ENCODE assay signal across 8 mouse cellular contexts in the genomic region with DNA sequence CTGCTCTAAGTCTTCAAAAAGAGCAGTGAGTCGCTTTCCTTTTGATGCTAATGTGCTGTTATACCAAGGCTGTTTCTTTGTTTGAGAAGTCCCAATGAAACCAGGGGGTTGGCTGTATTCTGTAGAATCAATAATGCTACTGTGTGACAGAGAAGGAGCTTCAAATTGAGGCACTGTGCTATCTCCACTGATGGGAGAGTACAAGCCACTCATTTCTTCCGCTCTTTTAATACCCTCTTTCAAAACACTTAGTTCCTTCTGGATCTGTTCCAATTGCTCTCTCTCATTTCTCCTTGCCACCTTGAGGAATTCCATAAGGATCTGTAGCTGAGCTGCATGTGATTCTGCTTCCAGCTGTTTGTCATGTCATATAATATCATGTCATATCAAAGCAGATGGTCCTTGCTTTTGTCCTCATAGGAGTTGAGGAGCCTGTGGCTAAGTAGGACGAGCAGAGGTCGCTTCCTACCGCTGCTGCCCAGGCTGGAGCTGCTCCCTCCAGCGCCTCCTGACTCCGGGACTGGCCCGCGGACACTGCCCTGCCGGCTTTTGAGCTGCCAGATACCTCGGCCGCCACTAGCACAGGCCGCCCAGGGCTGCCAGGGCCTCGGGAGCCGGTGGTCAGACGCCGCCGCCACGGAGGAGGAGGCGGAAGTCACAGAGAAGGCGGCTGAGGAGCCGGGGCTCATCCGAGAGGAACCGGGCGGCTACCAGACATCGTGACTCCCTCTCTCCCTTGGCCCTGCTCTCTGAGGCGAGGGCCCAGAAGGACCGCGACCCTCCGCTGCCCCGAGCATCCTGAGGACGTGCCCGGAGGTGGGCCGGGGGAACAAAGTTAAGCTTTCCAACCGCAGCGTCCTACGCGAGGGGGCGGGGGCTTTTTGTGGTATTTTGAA. TPM values are rescaled to one million over a fixed set of nuclear protein-coding genes. Genes with fewer than 3 reads are reported as not detected.
DNase-seq lines count a peak whose midpoint lies in the region; ATAC-seq and TF ChIP-seq lines count a peak whose summit lies in the region.

No protein-coding gene starts in this region.

- peak; percentile 90 for ATAC-seq in common myeloid progenitor, adult 5-6 weeks (replicated peaks; ENCODE audit: low read depth, poor library complexity, severe bottlenecking)
- no peak; the same call in 1 of the 2 replicates for ATAC-seq in heart, postnatal 0 days (ENCODE audit: insufficient read depth, low read depth)
- no peak for ATAC-seq in limb, embryonic 11.5 days (ENCODE audit: insufficient number of reproducible peaks, low FRiP score, low TSS enrichment, low read depth)

- H3K27me3 ChIP-seq in heart, postnatal 0 days (ENCODE audit: control insufficient read depth, insufficient read depth, low read length): 0 out of 2 replicates have a peak, but pooled peaks cover 10% of the 10 kb centered on the region
- H3K27me3 ChIP-seq in limb, embryonic 11.5 days (ENCODE audit: control insufficient read depth, insufficient read depth, low read length): peaks cover 6% of the 10 kb centered on the region; the same call in 1 of the 2 replicates

- no peak for DNase-seq in left cerebral cortex, adult 2 months (ENCODE audit: extremely low spot score in 1 of 2, low spot score in 2 of 2)
- no peak for DNase-seq in left cerebral cortex, adult 18-20 months (ENCODE audit: low spot score in 2 of 2)
- DNase-seq in heart, postnatal 0 days (ENCODE audit: low spot score): no peak
- DNase-seq in limb, embryonic 11.5 days (ENCODE audit: low spot score): peak; percentile 48
- DNase-seq in neural tube, embryonic 10.5 days (ENCODE audit: extremely low spot score, low spot score): peak; percentile 51
- DNase-seq in thymus, postnatal 0 days (ENCODE audit: low spot score): no peak
- no peak for DNase-seq in left cerebral cortex, postnatal 36 days (ENCODE audit: low spot score in 2 of 2)

- peak overlapping the region; percentile 39; the same call in 1 of the 2 replicates for H3K9ac ChIP-seq in heart, postnatal 0 days (replicated peaks; ENCODE audit: low read depth, low read length)
- H3K9ac ChIP-seq in limb, embryonic 11.5 days (ENCODE audit: low read length): peak overlapping the region; percentile 58

- TF ChIP-seq EP300 in heart, postnatal 0 days (IDR thresholded peaks at IDR 0.05; ENCODE audit: low read depth): no peak

- H3K4me2 ChIP-seq in heart, postnatal 0 days (ENCODE audit: low read depth, low read length): peak overlapping the region; percentile 63
- H3K4me2 ChIP-seq in limb, embryonic 11.5 days (ENCODE audit: low read depth, severe bottlenecking): peak overlapping the region; percentile 81

- H3K27ac ChIP-seq in left cerebral cortex, adult 2 months: no peak overlapping the region
- H3K27ac ChIP-seq in heart, postnatal 0 days (ENCODE audit: low read depth): no peak overlapping the region
- H3K27ac ChIP-seq in limb, embryonic 11.5 days (replicated peaks; ENCODE audit: low read depth, low read length): no peak overlapping the region

- H3K36me3 ChIP-seq in heart, postnatal 0 days (replicated peaks; ENCODE audit: control insufficient read depth, insufficient read depth, low read length): no peaks in the 10 kb centered on the region
- H3K36me3 ChIP-seq in limb, embryonic 11.5 days (ENCODE audit: control insufficient read depth, insufficient read depth, low read length): no peaks in the 10 kb centered on the region

- H3K4me1 ChIP-seq in heart, postnatal 0 days (ENCODE audit: control insufficient read depth, insufficient read depth): no peaks in the 10 kb centered on the region
- H3K4me1 ChIP-seq in limb, embryonic 11.5 days (ENCODE audit: control insufficient read depth, insufficient read depth, low read length): no peaks in the 10 kb centered on the region

- 7% methylated on average over 32 of the region's 39 CpGs for WGBS in heart, postnatal 0 days
- WGBS in limb, embryonic 11.5 days: 8% methylated on average over 39 of the region's 39 CpGs

- no peak for TF ChIP-seq CTCF in left cerebral cortex, adult 2 months (IDR thresholded peaks at IDR 0.05)
- TF ChIP-seq CTCF in heart, postnatal 0 days (IDR thresholded peaks at IDR 0.05; ENCODE audit: low read depth): no peak

- intact Hi-C loops in left cerebral cortex, adult 2 months (cut with DNase I): no loop called here
- intact Hi-C loops in left cerebral cortex, postnatal 36 days (cut with DNase I): no loop called here

- peak overlapping the region; percentile 40 for H3K4me3 ChIP-seq in left cerebral cortex, adult 2 months
- H3K4me3 ChIP-seq in heart, postnatal 0 days (ENCODE audit: low read depth, low read length): peak overlapping the region; percentile 38
- H3K4me3 ChIP-seq in limb, embryonic 11.5 days (ENCODE audit: low read depth, low read length): peak overlapping the region; percentile 35

- H3K9me3 ChIP-seq in heart, postnatal 0 days (replicated peaks; ENCODE audit: control insufficient read depth, low read length): no peaks in the 10 kb centered on the region
- H3K9me3 ChIP-seq in limb, embryonic 11.5 days (ENCODE audit: control insufficient read depth, low read length): no peaks in the 10 kb centered on the region

RNA-seq across cellular contexts. Expression of gene Ybx3, which starts 45.1 kb away (rescaled TPM):
- total RNA-seq in left cerebral cortex, adult 2 months (2021): 10 to 100 TPM; 43.5 to 47.6 TPM
- total RNA-seq in left cerebral cortex, adult 18-20 months (2021): 10 to 100 TPM; 43.0 to 44.9 TPM
- total RNA-seq in common myeloid progenitor, adult 5-6 weeks (2017): 642 and 683 TPM in 2 replicates
- 194 and 238 TPM in 2 replicates for total RNA-seq in heart, postnatal 0 days (2014; rRNA removed; ENCODE audit: low replicate concordance)
- polyA plus RNA-seq in heart, postnatal 0 days (2015; fragmentation: Nextera tagmentation; extraction: Ambion mirVana): 54.6 and 61.7 TPM in 2 replicates
- 43.4 and 54.4 TPM in 2 replicates for polyA plus RNA-seq in limb, embryonic 11.5 days (2014; fragmentation: Nextera tagmentation; extraction: Ambion mirVana)
- polyA plus RNA-seq in thymus, postnatal 0 days (2015; fragmentation: Nextera tagmentation; extraction: Ambion mirVana): 39.0 and 47.6 TPM in 2 replicates
- 10 to 100 TPM; 40.9 to 44.5 TPM for total RNA-seq in left cerebral cortex, postnatal 36 days (2021)

RNA-seq across cellular contexts. Expression of gene 5430401F13Rik, which starts 52.8 kb away (rescaled TPM):
- not detected for total RNA-seq in left cerebral cortex, adult 2 months (2021)
- not detected for total RNA-seq in left cerebral cortex, adult 18-20 months (2021)
- total RNA-seq in common myeloid progenitor, adult 5-6 weeks (2017): not detected in 2 replicates
- total RNA-seq in heart, postnatal 0 days (2014; rRNA removed; ENCODE audit: low replicate concordance): not detected in 2 replicates
- polyA plus RNA-seq in heart, postnatal 0 days (2015; fragmentation: Nextera tagmentation; extraction: Ambion mirVana): not detected in 2 replicates
- polyA plus RNA-seq in limb, embryonic 11.5 days (2014; fragmentation: Nextera tagmentation; extraction: Ambion mirVana): not detected in 2 replicates
- not detected in 2 replicates for polyA plus RNA-seq in thymus, postnatal 0 days (2015; fragmentation: Nextera tagmentation; extraction: Ambion mirVana)
- total RNA-seq in left cerebral cortex, postnatal 36 days (2021): not detected

RNA-seq across cellular contexts. Expression of gene Gm6619, which starts 52.8 kb away (rescaled TPM):
- not detected for total RNA-seq in left cerebral cortex, adult 2 months (2021)
- not detected for total RNA-seq in left cerebral cortex, adult 18-20 months (2021)
- total RNA-seq in common myeloid progenitor, adult 5-6 weeks (2017): not detected in 2 replicates
- not detected in 2 replicates for total RNA-seq in heart, postnatal 0 days (2014; rRNA removed; ENCODE audit: low replicate concordance)
- not detected in 2 replicates for polyA plus RNA-seq in heart, postnatal 0 days (2015; fragmentation: Nextera tagmentation; extraction: Ambion mirVana)
- polyA plus RNA-seq in limb, embryonic 11.5 days (2014; fragmentation: Nextera tagmentation; extraction: Ambion mirVana): 0.27 TPM in 1 of 2 replicates, not detected in the other
- 0.37 and 0.48 TPM in 2 replicates for polyA plus RNA-seq in thymus, postnatal 0 days (2015; fragmentation: Nextera tagmentation; extraction: Ambion mirVana)
- total RNA-seq in left cerebral cortex, postnatal 36 days (2021): not detected

Comparison
In these comparisons a context has a peak if more than half of its experiments do, and no peak if none do; other contexts are left out.
1. DNase-seq: peak in limb, embryonic 11.5 days (single experiment) and neural tube, embryonic 10.5 days (single experiment); none in left cerebral cortex, adult 2 months (0 of 2), left cerebral cortex, adult 18-20 months (0 of 2), heart, postnatal 0 days (single experiment), thymus, postnatal 0 days (single experiment) and left cerebral cortex, postnatal 36 days (0 of 2).
2. Peak in every context shown above with its lines, with median percentiles within 50 percentile points of each other: H3K4me3 ChIP-seq.